Mouse (Mus musculus): ENCODE results near the gene Sipa1l1. TPM values are rescaled to one million over a fixed set of nuclear protein-coding genes. Genes with fewer than 3 reads are reported as not detected.

Gene Sipa1l1
- total and polyA plus RNA-seq, 2 experiments from 2014 or later = 8.2 to 22.9 TPM

DNA sequence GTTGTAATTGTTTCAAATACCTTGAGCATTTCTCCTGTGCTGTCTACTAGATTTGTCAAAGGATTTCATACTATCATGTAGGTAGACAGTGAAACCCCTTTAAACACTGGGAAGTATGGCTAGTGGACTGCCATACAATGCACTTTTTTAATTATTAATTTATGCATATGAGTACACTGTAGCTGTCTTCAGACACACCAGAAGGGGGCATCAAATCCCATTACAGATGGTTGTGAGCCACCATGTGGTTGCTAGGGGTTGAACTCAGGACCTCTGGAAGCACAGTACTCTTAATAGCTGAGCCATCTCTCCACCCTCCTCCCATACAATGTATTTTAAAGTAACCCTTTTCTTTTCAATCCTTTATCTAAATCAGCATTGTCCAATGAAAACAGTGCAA is 219.0 kb downstream of the Sipa1l1 start:
- ATAC-seq (no peak), DNase-seq (ENCODE audit: low spot score) (no peak)
- H3K27ac ChIP-seq = no peak overlapping the region
- TF ChIP-seq CTCF (IDR thresholded peaks at IDR 0.05; ENCODE audit: low read depth) = peak; percentile 18; the same call in 1 of the 2 replicates
- no peaks in the 10 kb centered on the region for H3K4me1 ChIP-seq (ENCODE audit: insufficient read depth, low read length)
- H3K36me3 ChIP-seq (ENCODE audit: insufficient read depth, low read length) = no peaks in the 10 kb centered on the region; the same call in 1 of the 2 replicates
- H3K4me3 ChIP-seq (ENCODE audit: low read length) = no peak overlapping the region
- no peak overlapping the region for H3K4me2 ChIP-seq (ENCODE audit: low read depth, low read length)
- no peaks in the 10 kb centered on the region for H3K9me3 ChIP-seq (ENCODE audit: low read length)
- no peak overlapping the region for H3K9ac ChIP-seq (replicated peaks; ENCODE audit: low read length)
- no peaks in the 10 kb centered on the region for H3K27me3 ChIP-seq (ENCODE audit: insufficient read depth, low read length)

DNA sequence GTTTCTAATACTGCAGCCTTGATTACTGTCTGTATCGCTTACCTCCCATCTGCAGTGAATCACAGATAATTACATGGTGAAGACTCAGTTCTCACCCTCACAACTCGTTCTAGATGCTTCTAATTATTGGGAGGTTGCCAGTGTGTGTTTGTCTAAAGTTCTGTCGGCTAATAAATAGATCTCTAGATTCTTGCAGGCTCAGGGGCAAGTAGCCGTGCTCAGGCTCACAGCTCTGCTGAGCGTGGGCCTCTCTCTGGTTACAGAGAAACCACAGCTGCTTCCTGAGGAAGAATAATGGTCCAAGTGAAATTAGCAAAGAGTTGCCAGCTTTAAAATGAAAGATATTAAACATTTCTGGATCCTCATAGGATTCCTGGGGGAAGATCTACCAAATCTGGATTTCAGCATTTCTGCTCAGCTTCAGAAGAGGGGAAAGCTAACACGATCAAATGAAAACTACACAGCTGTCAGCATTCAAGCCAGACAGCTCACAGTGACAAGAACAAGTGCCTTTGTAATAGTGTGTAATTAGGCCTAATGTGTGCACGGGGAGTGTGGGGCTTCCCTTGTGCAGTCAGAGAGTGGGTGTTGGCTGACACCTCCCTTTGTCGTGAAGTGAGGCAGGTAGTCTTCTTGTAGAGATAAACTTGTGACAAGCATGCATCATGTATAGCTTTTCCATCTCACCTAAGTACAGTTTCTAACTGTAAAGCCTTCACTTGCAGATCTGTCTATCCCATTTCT is 225.2 kb downstream of the Sipa1l1 start:
- Histone ChIP-seq H3K9me3 (ENCODE audit: low read length) (no peaks in the 10 kb centered on the region), H3K27me3 (ENCODE audit: insufficient read depth, low read length) (no peaks in the 10 kb centered on the region), H3K27ac (no peak overlapping the region), H3K36me3 (ENCODE audit: insufficient read depth, low read length) (no peaks in the 10 kb centered on the region), H3K9ac (replicated peaks; ENCODE audit: low read length) (no peak overlapping the region), H3K4me2 (ENCODE audit: low read depth, low read length) (no peak overlapping the region), H3K4me3 (ENCODE audit: low read length) (no peak overlapping the region), H3K4me1 (ENCODE audit: insufficient read depth, low read length) (no peaks in the 10 kb centered on the region; the same call in 1 of the 2 replicates)
- WGBS = 48% methylated on average over 8 of the region's 8 CpGs
- ATAC-seq (no peak), DNase-seq (ENCODE audit: low spot score) (no peak)
- TF ChIP-seq CTCF (IDR thresholded peaks at IDR 0.05; ENCODE audit: low read depth) = no peak

DNA sequence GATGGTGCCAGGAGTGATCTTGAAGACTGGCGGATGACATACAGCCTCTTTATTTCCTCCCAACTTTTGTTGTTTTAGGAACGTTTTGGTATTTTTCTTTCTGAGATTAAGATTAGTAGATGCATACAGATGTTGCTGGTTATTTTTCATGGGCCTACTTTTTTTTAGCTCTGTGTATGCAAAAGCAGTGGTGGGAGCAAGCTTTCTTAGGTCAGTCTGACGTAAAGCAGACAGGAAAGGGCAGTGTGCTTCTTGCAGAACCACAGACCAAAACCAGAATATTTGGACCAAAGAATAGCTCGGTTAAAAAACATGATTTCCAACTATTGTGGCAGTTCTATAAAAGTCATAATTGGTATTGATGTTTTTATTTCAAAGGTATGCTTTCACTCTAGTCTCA is 226.1 kb downstream of the Sipa1l1 start:
- no peak overlapping the region for H3K9ac ChIP-seq (replicated peaks; ENCODE audit: low read length)
- ATAC-seq = no peak
- H3K27ac ChIP-seq = no peak overlapping the region
- H3K27me3 ChIP-seq (ENCODE audit: insufficient read depth, low read length) = no peaks in the 10 kb centered on the region
- 89% methylated on average over 4 of the region's 4 CpGs for WGBS
- TF ChIP-seq CTCF (IDR thresholded peaks at IDR 0.05; ENCODE audit: low read depth) = no peak
- no peaks in the 10 kb centered on the region for H3K9me3 ChIP-seq (ENCODE audit: low read length)
- no peak overlapping the region for H3K4me2 ChIP-seq (ENCODE audit: low read depth, low read length)
- H3K36me3 ChIP-seq (ENCODE audit: insufficient read depth, low read length) = no peaks in the 10 kb centered on the region
- DNase-seq (ENCODE audit: low spot score) = no peak
- H3K4me1 ChIP-seq (ENCODE audit: insufficient read depth, low read length) = no peaks in the 10 kb centered on the region; the same call in 1 of the 2 replicates
- no peak overlapping the region for H3K4me3 ChIP-seq (ENCODE audit: low read length)

- no peak for DNase-seq (ENCODE audit: low spot score)
- Histone ChIP-seq H3K4me1 (ENCODE audit: insufficient read depth, low read length) (no peaks in the 10 kb centered on the region; the same call in 1 of the 2 replicates), H3K4me2 (ENCODE audit: low read depth, low read length) (no peak overlapping the region), H3K9ac (replicated peaks; ENCODE audit: low read length) (no peak overlapping the region), H3K36me3 (ENCODE audit: insufficient read depth, low read length) (no peaks in the 10 kb centered on the region), H3K9me3 (ENCODE audit: low read length) (no peaks in the 10 kb centered on the region), H3K4me3 (ENCODE audit: low read length) (no peak overlapping the region), H3K27me3 (ENCODE audit: insufficient read depth, low read length) (no peaks in the 10 kb centered on the region), H3K27ac (0 out of 2 replicates have a peak overlapping the region, but pooled peaks have one; percentile 15)
- ATAC-seq = no peak
- 81% methylated on average over 8 of the region's 8 CpGs for WGBS
- no peak for TF ChIP-seq CTCF (IDR thresholded peaks at IDR 0.05; ENCODE audit: low read depth)
Observed at GRCm38 (mm10) chr12:82397193-82397592, 228.1 kb downstream of the Sipa1l1 start.

DNA sequence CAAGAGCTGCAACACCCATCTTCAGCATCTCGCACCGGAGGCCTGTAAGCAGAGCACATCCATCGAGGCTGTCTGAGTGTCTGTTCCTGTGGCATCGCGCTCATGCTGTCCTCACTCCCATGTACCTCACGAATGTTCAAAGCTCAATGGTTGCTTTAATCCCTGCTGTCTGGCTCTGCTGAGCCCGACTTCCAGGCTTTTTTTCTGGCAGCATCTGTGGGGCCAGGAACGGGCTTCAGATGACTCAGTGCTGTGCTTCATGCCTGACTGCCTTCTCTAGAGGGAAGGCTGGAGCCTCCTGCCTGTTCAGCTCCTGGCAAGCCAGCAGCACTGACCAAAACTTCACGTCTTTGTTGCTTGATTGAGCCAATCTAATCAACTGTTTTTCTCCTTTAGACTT is 228.6 kb downstream of the Sipa1l1 start:
- Histone ChIP-seq H3K9ac (replicated peaks; ENCODE audit: low read length) (no peak overlapping the region), H3K27me3 (ENCODE audit: insufficient read depth, low read length) (no peaks in the 10 kb centered on the region), H3K36me3 (ENCODE audit: insufficient read depth, low read length) (no peaks in the 10 kb centered on the region), H3K9me3 (ENCODE audit: low read length) (no peaks in the 10 kb centered on the region), H3K27ac (peak overlapping the region; percentile 15; the same call in 1 of the 2 replicates), H3K4me3 (ENCODE audit: low read length) (no peak overlapping the region), H3K4me1 (ENCODE audit: insufficient read depth, low read length) (no peaks in the 10 kb centered on the region; the same call in 1 of the 2 replicates), H3K4me2 (ENCODE audit: low read depth, low read length) (no peak overlapping the region)
- TF ChIP-seq CTCF (IDR thresholded peaks at IDR 0.05; ENCODE audit: low read depth) = no peak
- 0 out of 2 replicates have a peak, but pooled peaks have one; percentile 56 for ATAC-seq
- 38% methylated on average over 9 of the region's 9 CpGs for WGBS
- DNase-seq (ENCODE audit: low spot score) = peak; percentile 43

DNA sequence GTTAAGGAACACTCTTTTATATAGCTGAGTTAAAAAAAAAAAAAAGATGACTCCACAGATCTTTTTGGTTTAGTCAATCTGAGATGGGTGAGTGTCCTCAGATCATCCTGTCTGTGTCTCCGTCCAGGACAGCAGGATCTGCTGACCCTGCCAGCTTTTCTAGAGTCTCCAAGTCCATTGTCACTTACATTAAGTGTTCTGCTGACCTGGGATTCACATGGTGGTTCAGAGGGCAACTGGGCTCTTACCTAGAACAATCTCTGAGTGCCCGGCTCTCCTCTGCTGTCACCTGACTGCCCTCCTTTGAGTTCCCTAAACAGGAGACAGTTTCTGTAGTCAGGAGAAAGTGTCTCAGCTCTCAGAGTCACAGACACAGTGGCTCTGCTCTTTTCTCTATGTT is 229.8 kb downstream of the Sipa1l1 start:
- H3K27me3 ChIP-seq (ENCODE audit: insufficient read depth, low read length) = no peaks in the 10 kb centered on the region
- H3K4me1 ChIP-seq (ENCODE audit: insufficient read depth, low read length) = no peaks in the 10 kb centered on the region; the same call in 1 of the 2 replicates
- WGBS = 91% methylated on average over 2 of the region's 2 CpGs
- no peak for TF ChIP-seq CTCF (IDR thresholded peaks at IDR 0.05; ENCODE audit: low read depth)
- no peak for ATAC-seq
- H3K9me3 ChIP-seq (ENCODE audit: low read length) = no peaks in the 10 kb centered on the region
- no peak for DNase-seq (ENCODE audit: low spot score)
- no peak overlapping the region for H3K4me3 ChIP-seq (ENCODE audit: low read length)
- H3K27ac ChIP-seq = no peak overlapping the region
- H3K9ac ChIP-seq (replicated peaks; ENCODE audit: low read length) = no peak overlapping the region
- H3K36me3 ChIP-seq (ENCODE audit: insufficient read depth, low read length) = no peaks in the 10 kb centered on the region
- no peak overlapping the region for H3K4me2 ChIP-seq (ENCODE audit: low read depth, low read length)

Data from hindbrain, postnatal 0 days (tissue).